Mouse (Mus musculus): ENCODE measurements at regions not wholly inside any gene's neighbourhood (a gene's known extent, or its start where the extent isn't known, plus 50 kb on each side); places are given as distances from the start of the nearest gene placed in this dataset.

DNA sequence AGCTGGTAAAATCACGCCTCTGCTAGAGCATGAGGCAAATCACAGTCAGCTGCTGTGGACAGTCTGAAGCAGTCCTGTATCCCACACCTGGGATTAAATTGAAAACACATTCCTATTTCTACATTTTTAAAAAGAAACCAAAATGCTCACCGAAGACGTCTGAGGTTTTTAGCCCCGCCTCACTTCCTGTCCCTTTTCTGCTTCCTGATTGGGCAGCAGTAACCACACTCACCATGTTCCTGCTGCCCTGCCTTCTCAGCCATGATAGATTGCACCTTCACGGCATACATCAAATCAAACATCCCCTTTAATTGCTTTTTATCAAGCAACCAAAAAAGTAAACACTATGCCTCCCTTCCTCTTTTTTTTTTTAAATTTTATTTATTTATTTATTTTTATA is 150.1 kb upstream of the Jarid2 start:
- DNase-seq: no peak

DNA sequence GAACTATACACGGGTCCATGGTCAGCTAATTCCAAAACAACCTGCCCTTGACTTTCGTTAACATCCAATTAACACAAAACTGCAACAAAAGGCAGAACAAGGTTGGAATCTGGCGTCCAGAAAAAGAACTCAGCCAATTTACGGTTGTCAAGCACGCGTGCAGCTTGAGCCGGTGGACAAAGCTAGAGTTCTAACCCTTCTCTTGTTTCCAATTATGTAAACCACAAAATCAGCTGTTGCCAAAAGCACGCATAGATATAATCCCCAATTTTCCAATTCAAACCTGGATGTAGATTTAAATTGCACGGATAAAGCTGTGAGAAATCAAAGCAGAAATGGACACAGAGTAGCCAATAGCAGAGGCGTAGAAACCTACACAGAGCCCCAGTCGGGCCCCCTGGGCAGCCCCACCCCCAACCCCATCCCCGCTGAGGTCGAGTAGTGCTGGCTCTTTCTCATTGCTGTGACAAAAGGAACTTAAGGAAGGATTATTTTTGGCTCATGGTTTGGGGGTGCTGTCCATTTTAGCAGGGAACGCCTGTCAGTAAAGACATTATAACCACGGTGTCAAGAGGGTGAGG is 149.0 kb upstream of the Jarid2 start:
- no peak for DNase-seq

DNA sequence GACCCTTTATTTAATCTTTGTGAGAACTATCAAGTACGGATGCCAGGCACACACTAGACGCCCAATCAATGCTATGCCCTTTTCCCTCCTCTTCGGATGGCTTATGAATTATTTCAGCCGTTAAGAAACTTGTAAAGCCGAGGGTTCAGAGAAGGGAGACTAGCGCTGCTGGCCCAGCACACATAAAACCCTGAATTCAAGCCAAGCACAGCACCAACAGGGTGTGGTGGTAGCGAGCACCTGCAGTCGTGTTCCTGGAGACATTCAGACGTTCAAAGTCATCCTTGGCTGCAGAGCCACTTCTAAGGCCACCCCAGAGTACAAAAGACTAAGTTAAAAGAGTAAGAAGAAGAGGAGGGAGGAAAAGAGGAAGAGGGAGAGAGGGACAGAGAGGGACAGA is 148.5 kb upstream of the Jarid2 start:
- no peak for DNase-seq

- no peak for DNase-seq
Measured at GRCm38 (mm10) chr13:44581947-44582766, 147.1 kb upstream of the Jarid2 start.

DNA sequence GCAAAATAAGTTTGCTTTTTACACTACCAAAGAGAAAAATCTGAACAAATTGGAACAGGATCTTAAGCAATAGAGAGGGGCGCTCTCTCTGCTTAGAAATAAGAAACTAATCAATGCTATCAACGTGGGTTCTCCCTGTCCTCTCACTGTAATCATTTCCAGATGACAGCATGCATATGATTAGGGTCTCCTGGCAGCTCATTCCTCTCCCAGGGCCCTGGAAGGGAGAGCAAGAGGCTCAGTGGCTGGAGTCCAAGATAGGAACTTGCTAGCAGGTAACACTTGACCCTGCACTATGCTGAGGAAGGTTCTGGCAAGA is 146.5 kb upstream of the Jarid2 start:
- DNase-seq: no peak

GRCm38 (mm10) chr13:44583614-44584013 is 145.7 kb upstream of the Jarid2 start:
- no peak for DNase-seq

DNA sequence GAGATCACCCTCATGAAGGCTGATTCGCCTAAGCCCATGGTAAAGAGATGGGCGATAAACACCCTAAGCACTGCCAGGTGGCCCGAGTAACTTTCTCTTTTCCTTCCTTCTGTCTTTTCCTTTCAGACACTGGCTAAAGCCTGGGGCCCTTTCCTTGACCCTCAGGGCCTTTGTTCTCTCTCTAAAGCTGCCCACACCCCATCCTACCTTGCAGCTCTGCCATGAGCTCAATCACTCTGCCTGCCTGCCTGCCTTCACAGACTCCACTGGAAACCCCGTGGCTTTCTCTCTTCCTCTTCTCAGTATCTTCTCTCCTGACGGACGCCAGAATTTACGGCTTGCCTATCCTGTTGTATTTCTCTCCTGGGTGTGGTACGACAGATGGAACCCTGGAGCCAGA is 145.1 kb upstream of the Jarid2 start:
- no peak for DNase-seq

DNA sequence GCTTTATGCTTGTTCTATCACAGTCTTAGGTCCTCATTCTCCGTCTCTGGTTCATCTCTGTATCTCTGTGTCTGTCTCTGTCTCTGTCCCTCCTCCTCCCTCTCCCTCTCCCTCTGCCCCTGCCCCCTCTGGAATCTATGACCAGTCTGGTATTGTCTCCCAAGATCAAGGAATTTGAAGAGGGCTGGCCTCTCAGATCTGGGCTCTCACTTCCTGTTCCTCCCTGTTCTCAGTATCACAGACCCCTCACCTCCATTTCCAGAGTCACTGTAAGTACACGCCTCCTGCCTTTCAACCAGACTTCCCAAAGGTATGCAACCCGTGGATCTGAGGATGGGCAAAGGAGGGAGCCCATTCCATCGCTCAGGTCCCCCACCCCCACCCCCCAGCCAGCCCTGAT is 144.7 kb upstream of the Jarid2 start:
- DNase-seq: no peak

GRCm38 (mm10) chr13:44587846-44588245 is 141.4 kb upstream of the Jarid2 start:
- DNase-seq: no peak

GRCm38 (mm10) chr13:44594645-44595044 is 134.6 kb upstream of the Jarid2 start:
- no peak for DNase-seq

GRCm38 (mm10) chr13:44597666-44598065 is 131.6 kb upstream of the Jarid2 start:
- DNase-seq: no peak

DNA sequence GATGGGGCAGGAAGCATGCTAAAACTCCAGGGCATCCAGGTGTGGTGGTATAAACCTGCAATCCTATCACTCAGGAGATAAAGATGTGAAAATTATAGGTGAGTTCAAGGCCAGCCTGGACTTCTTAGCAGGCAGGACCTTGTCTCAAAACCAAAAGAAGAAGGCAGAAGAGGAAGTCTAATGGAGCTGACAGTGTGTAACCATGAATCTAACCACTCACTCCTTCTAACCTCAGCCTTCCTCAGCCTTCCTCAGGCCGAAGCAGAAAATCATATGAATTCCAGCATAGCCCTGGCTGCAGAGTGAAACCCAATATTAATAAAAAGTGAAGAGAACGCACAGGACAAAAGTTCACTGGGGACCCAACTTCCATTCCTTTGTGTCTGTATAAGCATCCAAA is 128.2 kb upstream of the Jarid2 start:
- no peak for DNase-seq

GRCm38 (mm10) chr13:44602658-44603057 is 126.6 kb upstream of the Jarid2 start:
- DNase-seq: no peak

DNA sequence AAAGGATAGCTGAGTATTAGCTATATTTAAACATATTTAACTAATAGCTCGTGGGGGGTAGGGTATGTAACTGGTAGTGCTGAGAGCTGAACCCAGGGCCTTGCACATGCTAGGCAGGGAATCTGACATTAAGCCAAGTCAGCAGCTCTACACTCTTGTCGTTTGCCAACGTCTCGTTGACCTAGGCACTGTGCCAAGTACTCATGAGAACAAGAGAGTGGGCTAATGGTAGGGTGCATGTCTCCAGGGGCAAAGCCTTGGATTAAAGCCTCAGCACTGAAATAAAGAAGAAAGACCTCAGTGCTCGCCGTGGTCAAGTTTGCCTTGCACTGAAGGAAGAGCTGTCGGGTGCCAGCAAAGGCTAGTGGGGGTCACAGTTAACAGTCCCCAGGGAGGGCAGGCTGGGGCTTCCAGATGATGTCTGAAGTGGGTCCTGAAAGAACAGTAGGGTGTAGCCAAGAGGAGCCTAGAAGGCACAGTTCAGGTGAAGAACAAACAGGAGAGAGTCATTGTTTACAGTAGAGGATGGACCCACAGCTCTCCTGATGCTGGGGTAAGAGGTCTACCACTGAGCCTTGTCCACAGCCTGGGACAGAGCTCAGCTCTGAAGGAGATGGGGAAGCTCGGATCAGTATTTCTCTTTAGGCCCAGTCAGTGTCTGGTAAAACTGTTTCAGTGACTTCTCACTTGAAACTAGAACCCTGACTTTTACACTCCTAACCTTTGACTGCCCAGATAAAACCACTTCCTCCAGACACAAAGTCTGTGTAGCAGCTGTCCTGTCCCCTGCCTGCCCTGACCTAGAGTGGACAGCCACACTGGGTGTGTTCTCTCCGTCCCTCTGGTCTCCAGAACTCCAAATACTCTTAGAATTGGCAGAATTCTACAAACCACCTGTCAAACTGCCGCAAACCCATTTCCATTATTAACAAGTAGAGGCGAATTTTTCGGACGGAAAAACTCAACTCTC is 121.7 kb upstream of the Jarid2 start:
- DNase-seq: no peak

DNA sequence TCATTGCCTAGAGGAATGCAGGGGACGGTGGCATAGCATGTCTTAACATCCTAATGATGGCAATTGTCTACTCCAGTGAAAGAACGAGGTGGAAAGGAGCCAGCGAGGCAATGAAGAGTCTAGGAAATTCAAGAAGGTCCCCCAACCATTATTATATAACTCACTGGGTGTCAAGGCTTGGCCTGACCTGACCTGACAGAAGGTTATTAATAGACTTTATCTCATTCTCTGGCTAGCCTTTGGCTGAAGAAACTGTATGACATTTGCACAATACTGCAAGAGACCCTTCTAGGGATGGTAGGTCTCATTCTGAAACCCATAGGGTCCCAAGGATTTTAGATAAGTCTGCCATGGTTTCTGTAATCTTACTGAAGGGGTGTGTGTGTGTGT is 121.0 kb upstream of the Jarid2 start:
- no peak for DNase-seq

GRCm38 (mm10) chr13:44608681-44609335 is 120.5 kb upstream of the Jarid2 start:
- no peak for DNase-seq

- no peak for DNase-seq
Measured at GRCm38 (mm10) chr13:44609606-44610005, 119.7 kb upstream of the Jarid2 start.

- DNase-seq: no peak
Measured at GRCm38 (mm10) chr13:44615696-44616095, 113.6 kb upstream of the Jarid2 start.

- no peak for DNase-seq
Measured at GRCm38 (mm10) chr13:44618368-44618767, 110.9 kb upstream of the Jarid2 start.

GRCm38 (mm10) chr13:44622661-44623355 is 106.5 kb upstream of the Jarid2 start:
- DNase-seq: peak; percentile 83

- no peak for DNase-seq
Measured at GRCm38 (mm10) chr13:44624716-44625115, 104.6 kb upstream of the Jarid2 start.

- no peak for DNase-seq
Measured at GRCm38 (mm10) chr13:44625792-44626191, 103.5 kb upstream of the Jarid2 start.

- no peak for DNase-seq
Measured at GRCm38 (mm10) chr13:44626806-44627205, 102.5 kb upstream of the Jarid2 start.
